Mouse (Mus musculus) kidney, postnatal 25 days (tissue): ENCODE measurements around the gene 1700020N01Rik.
A peak's percentile ranks its signal among the peaks of the same experiment; 100 is the strongest.

Source experiments
- DNase-seq, 2 experiments: peaks; one replicate each; pipeline ENCODE4 v3.0.0; 2021; ENCODE audit warnings: mixed read lengths in 2 of 2

The 1700020N01Rik gene

DNA sequence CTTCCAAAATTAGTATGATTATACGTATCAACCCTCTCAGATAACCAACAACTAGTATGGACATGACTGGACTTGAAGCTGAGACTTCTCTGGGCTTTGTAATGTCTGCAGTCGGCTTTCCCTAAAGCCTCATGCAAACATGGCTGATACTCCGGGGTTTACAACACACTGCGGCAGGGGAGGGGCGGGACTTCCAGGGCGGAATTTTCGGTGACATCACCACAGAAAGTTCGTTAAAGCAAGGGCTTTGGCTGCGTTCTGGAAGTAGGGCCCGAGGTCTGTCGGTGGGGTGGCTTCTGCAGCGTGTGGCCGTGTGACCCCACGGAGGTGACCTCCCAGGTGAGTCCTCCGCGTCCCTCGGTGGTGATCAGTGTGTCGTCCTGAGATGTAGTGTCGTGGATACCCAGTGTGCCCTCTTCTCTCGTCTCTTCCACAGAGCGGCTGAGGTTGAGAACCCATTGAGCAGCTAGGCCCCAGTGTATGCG is at the start of gene 1700020N01Rik:
TSS of gene 1700020N01Rik (plus strand) at position 250 of the 485 bp plus-strand sequence.
- DNase-seq = no peak

DNA sequence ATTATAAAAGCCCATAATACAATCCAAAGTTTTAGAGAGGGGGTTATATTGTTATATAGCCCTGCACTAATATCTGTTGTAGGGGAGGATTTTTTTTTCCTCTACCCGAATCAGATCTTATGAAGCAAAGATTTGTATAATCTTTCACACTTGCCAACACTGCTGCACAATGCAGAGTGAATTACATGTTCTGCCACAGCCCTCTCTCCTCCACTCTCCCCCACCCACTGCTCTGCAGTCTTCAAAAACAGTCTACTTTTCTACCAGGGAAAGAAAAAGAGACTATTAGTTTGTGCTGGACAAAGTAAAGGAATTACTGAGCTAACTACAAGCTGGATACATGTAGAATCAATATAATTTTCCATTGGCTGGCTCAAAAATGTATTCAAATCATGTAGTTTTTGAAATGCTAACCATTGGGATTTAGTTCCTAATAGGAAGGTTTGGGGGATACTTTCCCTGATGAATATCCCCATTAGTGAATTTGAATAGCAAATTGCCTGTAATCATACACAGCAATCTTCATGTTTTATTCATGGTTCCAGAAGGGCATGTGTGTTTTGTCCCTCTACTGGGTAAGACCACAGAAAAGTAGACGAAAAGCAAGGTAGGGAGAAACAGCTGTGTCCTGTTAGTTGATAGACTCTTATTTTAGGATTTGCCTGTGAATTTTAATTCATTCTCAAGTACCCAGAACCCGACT is 49.2 kb upstream of the 1700020N01Rik start:
- no peak for DNase-seq

DNA sequence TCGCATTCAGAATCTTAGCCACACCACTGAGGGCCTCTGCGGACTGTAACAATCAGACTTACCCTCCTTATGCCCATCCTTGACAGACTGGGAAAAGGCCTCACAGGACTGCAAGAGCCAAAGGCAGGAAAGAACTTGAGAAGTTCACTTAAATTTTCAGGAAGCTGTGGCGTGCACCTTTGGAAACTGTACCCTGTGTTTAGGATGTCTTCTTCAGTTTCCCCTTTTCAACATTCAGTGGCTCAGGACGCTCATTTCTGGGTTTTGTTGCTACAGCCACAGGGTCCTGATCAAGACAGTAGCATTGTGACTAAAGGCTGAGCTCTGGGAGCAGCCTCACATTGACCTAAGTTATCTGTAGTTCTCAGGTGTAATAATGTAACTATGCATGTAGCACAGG is 48.2 kb upstream of the 1700020N01Rik start:
- no peak for DNase-seq

DNA sequence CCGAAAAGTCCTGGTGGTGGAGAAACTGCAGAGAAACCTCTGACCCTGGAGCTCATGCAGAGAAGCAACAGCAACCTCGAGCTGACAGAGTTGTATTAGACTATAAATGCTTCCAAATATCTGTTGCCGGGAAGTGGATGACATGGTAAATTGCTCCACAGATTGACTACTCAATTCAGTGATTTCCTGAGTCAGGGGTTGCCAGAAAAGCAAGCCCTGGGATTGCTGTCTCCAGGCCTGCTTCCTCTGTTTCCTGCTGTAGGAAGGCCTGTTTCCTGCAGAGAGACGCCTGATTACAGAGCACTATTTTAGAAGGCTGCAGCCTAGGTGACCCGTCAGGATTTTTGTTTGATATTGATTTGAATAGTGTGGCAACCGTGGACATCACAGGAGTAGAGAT is 47.5 kb upstream of the 1700020N01Rik start:
- peak; percentile 44 to 71 for DNase-seq

DNA sequence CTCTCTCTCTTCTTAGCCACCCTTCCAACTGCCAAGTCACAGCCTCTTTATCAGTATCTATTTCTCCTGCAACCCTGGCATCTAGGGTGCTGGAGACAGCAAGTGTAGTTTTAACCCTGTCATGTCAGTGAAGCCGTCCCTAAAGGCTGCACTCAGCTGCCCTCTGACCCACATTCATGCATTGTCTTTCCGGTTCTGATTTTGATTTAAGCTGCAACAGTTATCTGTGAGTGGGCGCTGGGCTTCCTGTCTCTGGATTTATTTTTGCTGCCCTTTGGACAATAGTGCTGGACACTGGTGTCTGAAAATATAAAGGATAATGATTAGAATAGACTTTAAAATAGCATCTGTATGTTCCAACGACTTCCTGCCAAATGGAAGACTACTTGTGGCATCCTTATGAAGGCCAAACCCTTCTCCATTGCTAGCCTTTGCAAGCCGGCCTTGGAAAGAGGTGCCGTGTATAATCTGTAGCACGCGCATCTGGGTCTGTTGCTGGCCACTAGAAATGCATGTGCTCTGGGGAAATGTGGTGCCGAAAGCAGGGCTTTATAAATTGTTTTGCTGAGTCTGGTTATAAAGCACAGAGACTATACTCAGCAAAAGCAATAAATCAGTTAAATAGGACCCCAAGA is 44.0 kb upstream of the 1700020N01Rik start:
- no peak for DNase-seq

DNA sequence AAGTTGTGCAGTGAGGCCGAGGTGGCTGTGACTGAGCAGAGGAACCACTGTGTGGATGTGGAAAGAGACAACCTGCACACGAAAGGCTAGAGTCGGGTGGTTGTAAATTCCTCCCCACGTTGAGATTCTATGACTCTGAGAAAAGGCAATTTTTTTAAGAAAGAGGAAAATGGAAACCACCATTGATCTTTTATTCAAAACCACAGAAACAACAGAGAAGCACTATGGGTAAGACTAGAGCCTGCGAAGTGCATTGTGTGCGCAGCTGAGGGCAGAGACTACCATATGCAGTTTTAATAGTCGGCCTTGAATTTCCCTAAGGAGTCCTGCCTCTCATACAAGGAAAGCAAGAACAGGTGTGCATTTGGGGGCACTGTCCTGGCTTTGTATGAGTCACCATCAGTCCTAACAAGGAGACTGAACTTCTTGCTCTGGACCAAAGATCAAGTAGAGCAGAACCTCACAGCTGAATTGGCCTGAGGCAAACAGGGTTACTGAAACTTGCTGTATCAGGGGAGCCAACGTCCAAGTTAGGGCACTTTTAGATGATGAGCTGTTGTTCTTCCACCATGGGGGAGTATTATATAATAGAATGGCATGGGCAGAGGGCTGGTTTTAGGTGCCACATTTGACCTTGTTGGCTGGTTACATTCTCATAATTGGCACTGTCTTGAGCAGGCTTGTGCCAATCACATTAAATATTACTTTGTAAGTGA is 39.8 kb upstream of the 1700020N01Rik start:
- DNase-seq = peak; percentile 39 to 83

DNA sequence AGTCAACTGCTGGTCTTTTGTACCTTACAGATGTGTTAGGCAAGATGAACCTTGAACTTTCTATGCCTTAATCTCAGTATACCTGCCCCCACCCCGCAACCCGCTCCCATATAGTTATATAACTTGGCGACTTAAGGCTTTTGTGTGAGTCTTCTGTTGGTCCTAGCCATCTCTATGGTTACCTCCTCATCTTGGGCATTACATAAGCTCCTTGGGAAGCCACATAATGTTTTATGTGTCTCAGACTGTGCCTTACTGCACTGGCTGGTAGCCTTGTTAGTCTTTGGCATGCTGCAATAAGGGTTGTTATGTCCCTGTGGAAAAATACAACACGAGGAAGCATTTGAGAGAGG is 39.3 kb upstream of the 1700020N01Rik start:
- DNase-seq = peak in 1 of 2 experiments; percentile 78

DNA sequence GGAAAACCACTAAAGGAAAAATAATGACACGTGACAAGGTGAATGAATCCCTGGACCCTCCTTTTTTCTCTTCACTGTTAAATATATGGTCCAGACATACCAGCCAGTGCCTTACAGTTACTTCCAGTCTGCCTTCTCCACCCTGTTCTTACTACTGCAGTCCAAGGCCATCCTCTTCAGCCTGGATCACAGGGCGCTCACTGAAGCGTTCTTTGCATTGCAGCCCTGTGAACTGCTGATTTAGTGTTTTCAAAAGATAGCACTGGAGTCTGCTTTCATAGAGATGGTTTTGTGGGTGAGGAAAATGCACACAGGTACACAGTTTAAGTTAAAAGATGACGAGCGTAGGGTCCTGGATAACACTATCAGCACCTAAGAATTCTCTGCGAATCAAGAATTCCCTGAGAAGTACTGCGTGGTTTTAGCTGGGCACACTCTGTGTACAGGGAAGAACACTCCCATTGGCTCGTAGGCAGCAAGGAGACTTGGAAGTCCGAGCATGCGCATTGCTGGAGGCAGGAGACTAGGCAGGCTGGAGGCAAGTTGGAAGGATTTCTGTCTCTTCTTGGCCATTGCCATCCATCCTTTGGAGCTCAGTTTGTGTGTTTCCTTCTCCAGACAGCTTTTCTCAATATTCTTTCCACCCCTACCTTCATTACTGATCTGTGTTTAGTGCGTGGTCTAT is 37.9 kb upstream of the 1700020N01Rik start:
- DNase-seq = peak in 1 of 2 experiments; percentile 59

DNA sequence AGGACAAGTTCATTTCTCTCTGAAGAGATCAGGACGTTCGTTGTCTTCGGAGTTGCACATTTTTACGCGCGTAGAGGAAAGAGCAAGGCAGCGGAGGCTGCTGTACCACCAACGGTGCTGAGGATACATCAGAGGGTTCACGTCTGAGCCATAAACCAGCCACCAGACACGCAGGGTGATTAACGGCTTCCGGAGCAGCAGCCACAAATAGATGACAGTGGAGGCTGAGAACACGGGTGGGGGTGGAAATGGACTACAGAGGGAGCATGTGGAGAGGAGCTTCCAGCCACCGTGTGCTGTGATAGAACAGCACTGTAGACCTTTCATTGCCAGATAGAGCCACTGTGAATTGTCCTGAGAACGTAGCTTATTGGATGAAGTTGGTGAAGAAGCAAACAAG is 33.2 kb upstream of the 1700020N01Rik start:
- DNase-seq = peak; percentile 65 to 85

DNA sequence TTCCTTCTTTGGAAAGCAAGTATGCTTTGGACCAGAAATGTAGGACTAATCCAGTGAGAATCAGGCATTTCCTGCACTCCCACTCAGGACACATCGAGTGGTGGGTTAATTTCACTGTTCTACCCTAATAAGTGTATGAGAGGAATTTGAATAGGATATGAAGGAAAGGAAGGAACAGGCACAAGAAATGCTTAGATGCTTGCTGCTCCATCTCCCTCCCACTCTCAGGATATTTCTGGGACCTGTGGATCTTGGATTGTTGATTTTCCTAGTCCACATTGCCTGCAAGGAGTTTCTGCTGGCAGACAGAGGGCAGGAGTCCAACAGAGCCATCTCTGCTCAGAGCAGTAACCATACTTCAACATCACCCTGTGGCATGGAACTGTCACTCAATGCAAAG is 31.8 kb upstream of the 1700020N01Rik start:
- DNase-seq = no peak

DNA sequence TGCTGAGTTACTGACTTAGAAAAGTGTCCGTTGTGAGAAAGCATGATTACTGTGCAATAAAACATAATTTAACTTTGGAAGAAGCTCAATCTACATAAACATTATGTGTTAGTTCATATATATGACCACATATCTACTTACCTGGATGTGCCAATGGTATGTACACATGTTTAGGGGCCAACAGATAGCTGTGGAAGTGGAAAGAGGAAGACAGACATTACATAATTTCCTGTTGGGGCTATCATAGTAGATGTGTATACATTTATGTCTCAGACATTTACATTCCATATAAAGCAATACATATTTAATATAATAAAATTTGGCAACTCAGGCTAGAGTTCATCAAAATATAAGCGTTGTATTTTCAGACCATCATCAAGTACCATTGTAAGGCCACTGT is 29.5 kb upstream of the 1700020N01Rik start:
- DNase-seq = no peak

DNA sequence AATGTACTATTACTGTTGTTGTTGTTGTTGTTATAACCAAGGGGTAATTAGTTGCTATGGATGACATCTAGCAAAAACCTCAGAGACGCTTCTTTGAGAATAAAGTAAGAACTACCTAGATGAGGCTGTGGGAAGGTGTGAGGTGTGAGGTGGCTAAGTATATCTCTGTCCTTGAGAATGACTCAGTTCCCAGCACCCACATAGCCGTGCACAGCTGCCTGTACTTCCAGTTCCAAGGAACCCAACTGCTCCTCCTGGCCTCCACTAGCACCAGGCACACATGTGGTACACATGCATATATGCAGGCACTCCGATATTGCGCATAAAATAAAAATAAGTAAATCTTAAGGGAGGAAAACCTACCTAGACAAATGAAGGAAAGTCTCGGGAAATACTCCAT is 28.8 kb upstream of the 1700020N01Rik start:
- no peak for DNase-seq

DNA sequence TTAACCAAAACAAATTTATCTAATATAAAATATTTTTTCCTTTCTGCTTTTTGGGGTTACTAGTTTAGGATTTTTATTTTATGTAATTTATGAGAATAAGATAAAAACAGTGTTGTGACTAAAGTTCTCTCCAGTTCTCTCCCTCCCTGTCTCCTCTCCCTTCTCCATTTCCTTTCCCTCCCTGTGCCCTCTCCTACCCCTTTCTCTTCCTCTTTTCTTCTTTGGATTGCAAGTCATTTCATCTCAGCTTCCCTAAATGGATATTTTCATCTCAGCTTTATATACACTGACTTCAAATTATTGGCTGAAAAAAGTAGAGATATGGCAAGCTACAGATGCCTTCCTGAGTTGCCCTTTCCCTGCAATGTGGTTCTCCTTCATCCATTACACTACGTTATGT is 26.9 kb upstream of the 1700020N01Rik start:
- DNase-seq = no peak

DNA sequence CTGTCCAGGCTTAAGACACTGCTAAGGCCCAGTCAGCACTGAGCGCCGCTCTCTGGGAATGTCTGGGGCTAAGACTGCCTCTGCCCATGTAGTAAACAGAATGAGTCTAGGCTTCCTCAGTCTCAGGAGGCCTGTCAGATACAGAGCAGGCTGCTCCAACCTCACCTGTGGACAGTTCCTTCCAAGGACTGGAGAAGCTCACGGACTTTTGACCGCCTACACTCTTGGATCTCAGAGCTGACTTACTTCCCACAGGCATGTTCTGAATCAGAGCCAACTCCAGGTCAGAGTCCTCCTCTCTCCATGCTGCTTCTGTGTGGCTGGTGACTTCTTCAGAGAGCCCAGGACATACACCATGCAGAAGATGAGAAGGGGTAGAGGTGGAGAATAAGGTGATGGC is 21.3 kb upstream of the 1700020N01Rik start:
- peak; percentile 78 to 90 for DNase-seq

DNA sequence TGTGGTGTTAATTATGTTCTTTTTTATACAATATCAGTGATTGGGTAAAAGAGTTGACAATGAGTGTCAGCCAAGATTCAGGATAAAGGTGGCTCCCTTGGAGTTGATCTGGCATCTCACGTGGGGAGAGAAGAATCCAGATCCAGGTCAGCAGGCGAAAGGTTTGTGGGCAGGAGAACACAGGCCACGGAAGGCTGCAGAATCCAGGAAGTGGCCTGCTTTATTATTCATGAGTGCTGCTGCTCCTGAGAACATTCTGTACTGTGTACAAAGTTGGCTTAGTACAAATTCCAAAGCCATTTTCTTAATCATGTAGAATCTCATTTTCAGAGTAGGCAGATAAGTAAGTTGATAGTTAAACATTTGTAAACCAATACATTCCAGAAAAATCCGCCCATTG is 19.2 kb upstream of the 1700020N01Rik start:
- peak; percentile 65 to 93 for DNase-seq

DNA sequence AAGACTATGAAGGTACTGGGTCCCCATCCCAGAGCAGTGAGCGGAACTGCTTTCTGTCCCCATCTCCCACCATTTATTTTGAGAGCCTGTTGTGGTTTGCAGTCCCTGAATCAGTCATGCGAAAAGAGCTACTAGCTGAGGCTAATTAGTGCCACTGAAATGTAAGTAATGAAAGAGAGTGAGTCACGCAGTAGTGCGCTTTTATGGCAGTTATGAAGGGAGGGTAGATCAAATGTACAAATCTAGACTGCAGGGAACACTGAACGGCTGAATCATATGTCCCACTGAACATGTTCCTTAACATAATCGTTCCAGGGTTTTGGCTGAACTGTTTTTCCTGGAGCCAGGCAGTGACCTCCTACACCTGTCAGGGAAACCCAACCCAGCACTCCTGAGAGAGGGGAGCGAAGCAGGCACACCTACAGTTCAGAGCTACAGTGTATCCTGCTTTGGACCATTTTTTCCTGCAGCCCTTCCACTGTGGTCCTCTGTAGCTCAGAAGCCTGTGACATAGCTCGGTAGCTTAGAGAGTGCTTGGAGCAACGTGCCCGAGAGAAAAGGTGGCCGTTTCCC is 17.1 kb upstream of the 1700020N01Rik start:
- DNase-seq = no peak

DNA sequence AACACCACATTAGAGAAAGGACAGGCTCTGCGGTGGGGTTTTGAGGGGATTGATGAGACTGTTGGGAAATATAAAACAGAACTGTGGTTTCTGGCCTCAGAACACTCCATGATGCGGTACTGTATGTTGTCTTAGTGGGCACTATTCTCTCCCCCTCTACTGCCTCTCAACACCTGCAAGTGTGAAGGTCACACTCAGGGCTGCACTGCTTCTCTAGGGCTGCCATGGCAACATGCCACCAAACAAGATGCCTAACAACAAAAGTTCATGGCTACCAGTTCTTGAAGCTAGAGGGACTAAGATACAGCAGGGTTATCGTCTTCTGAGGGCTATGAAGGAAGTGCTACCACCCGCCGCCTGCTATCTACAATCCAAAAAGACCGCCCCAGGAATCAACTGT is 15.1 kb upstream of the 1700020N01Rik start:
- DNase-seq = no peak

DNA sequence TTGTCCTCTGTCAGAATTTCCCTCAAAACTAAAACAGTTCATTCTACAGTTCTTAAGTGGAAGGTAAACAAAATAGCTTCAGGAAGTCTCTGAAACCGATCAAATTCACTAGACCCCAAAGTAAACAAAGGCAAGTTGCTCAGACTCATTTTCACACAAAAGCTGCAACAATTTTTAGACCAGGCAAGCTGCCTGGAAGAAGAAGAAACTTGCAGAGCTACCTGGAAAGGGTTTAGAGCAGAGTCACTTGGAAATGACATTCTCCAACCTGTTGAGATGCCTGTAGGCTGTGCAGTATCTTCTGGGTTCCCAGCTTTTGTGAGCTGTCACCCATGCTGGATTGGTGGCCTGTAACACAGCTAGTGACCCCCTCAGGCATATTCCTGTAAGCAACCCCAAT is 11.4 kb upstream of the 1700020N01Rik start:
- no peak for DNase-seq

DNA sequence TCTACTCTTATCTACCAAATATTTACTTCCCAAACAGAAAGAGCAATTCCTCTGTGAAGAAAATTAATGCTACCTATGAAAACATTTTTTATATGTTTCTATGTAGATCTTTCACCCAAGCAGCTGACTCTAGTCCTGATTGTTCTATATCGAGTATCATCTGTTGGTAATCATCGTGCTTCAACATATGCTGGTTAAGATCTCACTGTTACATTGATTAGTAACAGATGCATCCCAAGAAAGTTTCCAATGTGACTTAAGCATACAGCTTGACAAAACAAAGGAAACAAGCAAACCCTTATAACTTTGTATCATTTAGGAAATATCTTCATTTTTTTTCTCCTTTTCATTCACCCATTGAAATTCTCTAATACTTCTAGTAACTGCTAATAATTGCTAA is 5.9 kb upstream of the 1700020N01Rik start:
- no peak for DNase-seq

DNA sequence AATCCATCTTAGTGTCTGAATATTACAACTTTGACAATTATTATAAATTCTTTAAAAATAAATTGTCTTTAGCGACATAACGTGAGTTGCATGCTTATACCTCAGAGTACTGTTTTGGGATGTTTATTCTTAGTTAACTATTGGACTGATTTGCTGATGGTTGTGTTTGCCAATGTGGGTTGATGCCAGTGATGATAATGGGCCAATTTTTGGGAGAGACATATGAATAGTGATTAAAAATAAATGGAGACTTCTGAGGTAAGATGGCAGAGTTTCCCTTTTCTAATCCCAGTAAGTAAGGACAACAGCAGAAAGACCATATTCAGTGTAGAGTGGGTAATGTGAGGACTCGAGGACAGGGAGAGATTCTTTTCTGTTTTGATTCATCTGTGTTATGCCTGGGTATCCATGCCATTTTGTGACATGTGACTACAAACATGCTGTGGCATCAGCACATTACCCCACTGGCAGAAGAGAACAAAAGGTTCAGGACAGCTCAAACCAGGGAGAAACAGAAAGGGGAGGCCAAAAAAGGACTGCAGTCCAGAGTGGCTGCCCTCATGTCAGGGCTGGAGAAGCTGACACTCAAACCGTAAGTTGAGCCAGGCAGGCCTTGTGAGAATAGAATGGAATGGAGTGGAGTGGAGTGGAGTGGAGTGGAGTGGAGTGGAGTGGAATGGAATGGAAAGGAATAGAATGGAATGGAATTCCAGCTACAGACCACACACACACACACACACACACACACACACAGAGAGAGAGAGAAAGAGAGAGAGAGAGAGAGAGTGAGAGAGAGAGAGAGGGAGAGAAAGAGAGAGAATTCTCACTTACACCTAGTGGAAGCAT is 4.7 kb upstream of the 1700020N01Rik start:
- DNase-seq = no peak

DNA sequence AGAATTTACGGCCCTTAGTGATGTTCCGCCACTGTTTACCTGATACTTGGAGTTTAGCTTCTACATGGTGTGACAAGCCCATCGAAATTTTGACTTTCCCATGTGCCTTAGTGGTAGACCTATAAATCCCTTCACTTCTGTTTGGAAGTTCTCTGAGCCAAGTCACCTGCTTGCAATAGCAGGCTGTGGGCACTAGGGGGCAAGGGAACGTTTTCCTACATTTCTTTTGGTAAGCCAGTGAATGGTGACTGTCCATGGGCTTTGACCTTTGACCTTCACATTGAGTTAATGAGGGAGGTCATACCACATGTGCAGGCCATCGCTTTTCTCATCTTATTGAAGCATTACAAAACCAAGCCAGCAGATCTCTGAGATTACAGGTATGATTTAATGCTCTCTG is 8.0 kb downstream of the 1700020N01Rik start:
- peak; percentile 82 to 85 for DNase-seq

DNA sequence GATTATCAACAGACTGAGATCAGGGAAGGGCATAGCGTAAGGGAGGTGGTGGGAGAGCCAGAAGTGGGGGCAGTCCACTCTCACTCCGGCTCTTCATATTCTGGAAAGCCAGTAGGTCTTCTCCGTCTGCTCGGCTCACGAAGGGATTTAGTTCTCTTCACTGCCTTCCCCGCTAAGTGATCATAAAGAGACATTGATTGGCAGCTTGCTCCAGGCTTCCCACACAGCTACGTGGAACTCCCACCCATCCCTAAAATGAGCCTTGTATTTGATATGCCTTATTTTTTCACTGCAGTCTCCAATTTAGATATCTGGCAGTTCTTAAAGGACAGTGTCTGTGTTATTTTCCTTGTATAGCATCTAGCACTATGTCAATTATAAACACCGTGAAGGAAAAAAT is 11.5 kb downstream of the 1700020N01Rik start:
- DNase-seq = no peak
